Mouse (Mus musculus) cerebellum, adult 11-12 months (tissue): Measurements from ENCODE around the gene Otud7a.
A peak's percentile ranks its signal among the peaks of the same experiment; 100 is the strongest.
"Not testable (repeated sequence)": the region's sequence is repeated elsewhere in the genome, so short reads cannot be mapped to it uniquely, and the experiment has no call there.

Experiments used
- DNase-seq: peaks from one replicate; pipeline ENCODE4 v3.0.0; 2022

Otud7a gene

GRCm38 (mm10) chr7:63559679-63560078 is 115.1 kb downstream of the Otud7a start:
- no peak for DNase-seq

- no peak for DNase-seq
Measured at GRCm38 (mm10) chr7:63583310-63583709, 138.8 kb downstream of the Otud7a start.

DNA sequence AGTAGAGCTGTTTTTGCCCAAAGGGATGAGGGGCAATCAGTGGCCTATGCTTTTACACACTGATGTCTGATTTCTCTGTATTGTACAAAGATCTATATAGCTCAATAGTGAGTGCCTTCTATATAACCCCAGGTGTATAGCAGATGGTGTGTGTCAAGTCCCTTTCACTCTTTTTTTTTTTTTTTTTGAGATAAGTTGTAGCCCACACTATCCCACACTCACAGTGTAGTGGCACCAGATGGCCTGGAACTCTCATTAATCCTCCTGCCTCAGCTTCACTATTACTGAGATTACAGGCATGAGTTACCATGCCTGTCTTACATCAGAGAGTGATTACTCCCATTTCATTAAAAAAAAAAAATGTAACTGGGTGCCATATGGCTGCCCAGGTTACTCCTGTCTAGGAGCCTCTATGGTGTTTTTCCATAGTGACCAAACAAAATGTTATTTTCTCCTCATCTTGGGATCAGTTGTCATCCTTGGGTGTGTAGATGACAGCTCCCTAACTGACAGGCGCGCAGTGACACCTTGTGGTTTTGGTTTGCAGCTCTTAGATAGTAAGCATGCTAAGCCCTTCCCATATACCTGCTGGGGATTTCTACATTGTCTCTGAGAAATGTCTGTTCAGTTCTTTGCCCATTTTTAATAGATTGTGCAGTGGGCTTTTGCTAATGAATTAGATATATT is 141.8 kb downstream of the Otud7a start:
- peak; percentile 74 for DNase-seq

DNA sequence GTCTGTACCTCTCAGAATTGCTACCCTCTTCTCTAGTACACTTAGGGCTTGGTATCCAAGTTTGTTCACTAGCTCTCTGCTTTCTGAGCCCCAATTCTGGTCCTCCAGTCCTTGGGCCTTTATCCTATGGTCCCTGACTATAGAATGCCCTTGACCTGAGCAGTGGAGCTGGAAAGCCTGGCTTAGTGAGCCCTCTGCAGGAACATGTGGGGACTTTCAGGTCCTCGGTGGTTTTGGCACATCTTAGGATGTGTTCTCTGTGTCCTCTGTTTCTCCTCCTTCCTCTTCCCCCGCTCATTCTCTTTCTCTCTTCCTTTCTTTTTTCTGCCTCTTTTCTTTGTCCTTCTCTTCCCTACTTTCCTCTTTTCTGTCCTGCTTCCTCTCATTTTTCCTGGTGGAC is 145.8 kb downstream of the Otud7a start:
- no peak for DNase-seq

GRCm38 (mm10) chr7:63591322-63591721 is 146.8 kb downstream of the Otud7a start:
- no peak for DNase-seq

- no peak for DNase-seq
Measured at GRCm38 (mm10) chr7:63592061-63592460, 147.5 kb downstream of the Otud7a start.

- DNase-seq = no peak
Measured at GRCm38 (mm10) chr7:63604827-63605226, 160.3 kb downstream of the Otud7a start.

GRCm38 (mm10) chr7:63617018-63617417 is 172.5 kb downstream of the Otud7a start:
- no peak for DNase-seq

GRCm38 (mm10) chr7:63620776-63621340 is 176.3 kb downstream of the Otud7a start:
- DNase-seq = no peak

DNA sequence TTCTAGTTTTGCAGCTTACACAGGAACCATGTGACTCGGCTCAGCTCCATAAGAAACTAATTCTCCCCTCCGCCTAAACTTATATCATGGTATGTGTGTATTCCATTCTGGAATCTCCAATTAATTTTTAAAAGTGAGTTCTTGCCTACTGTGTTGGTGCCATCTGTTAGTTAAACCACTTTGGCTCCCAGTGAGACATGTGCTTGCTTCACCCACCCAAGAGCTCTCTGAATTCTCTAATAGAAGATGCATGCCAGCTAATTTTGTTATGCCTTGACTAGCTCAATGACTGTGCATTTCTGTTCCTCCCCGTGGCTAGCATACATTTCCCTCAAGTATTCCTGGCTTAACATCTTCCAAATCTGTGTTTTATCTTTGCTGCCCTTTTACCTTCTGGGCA is 193.1 kb downstream of the Otud7a start:
- DNase-seq = no peak

- no peak for DNase-seq
Measured at GRCm38 (mm10) chr7:63644002-63644401, 199.5 kb downstream of the Otud7a start.

- peak; percentile 36 for DNase-seq
Measured at GRCm38 (mm10) chr7:63647136-63647535, 202.6 kb downstream of the Otud7a start.

- DNase-seq = no peak
Measured at GRCm38 (mm10) chr7:63660261-63660660, 215.7 kb downstream of the Otud7a start.

DNA sequence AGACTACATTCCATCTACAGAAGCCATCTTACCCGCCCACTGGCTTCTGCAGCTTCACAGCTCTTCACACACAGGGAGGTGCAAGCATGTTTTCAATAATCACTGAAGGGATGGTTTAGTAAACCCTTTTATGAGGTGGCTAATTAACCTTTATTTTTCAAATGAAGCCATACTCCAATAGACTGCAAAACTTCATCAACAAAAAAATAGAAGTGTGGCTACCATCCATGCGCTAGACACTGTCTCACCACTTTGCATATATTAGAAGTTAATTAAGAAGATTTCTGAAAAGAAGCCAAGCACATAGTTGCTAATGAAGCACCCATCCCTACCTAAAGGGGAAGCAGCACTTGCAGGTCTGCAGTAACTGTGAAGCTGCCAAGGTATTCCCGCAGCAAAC is 218.2 kb downstream of the Otud7a start:
- no peak for DNase-seq

DNA sequence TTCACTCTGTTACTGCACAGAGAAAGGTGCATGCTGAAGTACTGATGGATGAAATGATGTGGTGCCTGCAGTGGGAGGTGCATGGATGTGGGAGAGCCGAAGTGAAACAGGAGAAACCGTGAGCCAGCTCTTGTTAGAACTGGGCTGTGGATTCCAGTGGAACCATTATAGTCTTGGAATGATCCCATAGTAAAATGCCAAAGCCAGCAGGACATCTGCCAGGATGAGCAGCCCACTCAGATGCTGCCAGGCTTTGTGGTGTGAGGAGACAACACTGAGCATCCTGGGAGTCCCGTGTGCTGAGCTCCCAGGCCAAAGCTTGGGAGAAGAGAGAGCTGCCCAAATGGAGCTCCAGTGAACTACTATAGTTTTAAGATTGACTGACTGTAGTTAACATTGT is 220.9 kb downstream of the Otud7a start:
- DNase-seq = peak; percentile 37

- no peak for DNase-seq
Measured at GRCm38 (mm10) chr7:63667986-63668741, 223.6 kb downstream of the Otud7a start.

GRCm38 (mm10) chr7:63668951-63669350 is 224.4 kb downstream of the Otud7a start:
- no peak for DNase-seq

GRCm38 (mm10) chr7:63670911-63671310 is 226.4 kb downstream of the Otud7a start:
- DNase-seq = not testable (repeated sequence)

DNA sequence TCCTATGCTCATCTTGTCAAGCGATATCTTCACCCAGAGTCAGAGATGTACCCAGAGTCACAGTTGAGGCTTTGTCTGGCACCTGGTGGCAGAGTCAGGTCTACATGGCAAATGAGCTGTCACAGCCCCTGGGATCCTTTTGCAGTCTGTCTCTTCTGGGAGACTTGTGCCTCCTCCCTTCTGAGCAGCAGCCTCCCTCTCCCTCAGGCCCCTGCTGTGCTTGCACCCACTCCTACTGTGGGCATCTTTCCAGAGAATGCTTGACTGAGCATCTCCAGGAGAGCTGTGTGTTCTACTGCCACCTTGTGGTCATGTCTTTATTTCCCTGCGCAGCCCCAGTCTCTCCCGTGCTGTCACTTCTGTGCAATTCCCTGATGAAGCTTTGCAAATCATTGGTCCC is 227.4 kb downstream of the Otud7a start:
- peak; percentile 72 for DNase-seq

DNA sequence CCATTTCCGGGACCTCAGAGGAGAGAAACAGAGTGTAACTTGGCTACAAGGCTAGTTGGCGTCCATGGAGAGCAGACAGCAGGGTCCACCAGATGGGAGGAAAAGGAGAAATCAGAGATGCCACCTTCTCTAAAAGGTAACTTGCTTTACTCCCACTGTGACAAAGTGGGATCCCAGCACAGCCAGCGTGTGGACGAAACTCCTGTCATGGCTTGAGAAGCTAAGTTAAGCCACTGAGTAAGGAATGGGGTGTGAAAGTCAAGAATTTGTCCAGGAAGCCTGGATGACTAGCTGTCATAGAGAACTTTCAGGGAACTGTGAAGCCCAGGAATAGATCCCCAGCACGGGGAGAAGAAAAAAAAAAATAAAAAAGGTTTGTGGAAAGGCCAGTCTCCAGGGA is 232.1 kb downstream of the Otud7a start:
- no peak for DNase-seq

- no peak for DNase-seq
Measured at GRCm38 (mm10) chr7:63677149-63677548, 232.6 kb downstream of the Otud7a start.

GRCm38 (mm10) chr7:63687056-63687455 is 242.5 kb downstream of the Otud7a start:
- no peak for DNase-seq

GRCm38 (mm10) chr7:63697921-63698320 is 253.4 kb downstream of the Otud7a start:
- DNase-seq = peak; percentile 45

GRCm38 (mm10) chr7:63717903-63718302 is 273.4 kb downstream of the Otud7a start:
- DNase-seq = no peak
